In the genomic region with DNA sequence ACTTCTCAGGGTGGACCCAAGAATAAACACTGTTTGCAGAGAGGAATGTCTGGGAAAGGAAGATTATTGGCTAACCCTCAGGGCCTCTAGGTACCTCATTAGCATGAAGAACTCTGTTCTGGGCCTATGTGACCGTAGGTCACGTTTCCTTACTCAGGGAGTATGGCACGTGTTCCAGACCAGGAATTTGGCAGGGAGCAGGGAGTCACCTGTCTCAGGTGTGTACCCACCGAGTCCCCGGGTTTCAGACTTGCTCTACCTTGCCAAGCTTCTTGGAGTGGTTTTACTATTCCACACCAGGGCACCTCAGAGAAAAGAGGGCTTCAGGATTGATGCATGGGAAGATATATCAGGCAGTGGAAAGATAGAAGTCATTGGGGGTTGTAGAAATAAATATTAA, we compare ENCODE assay signal across 21 mouse cellular contexts.
"Had no signal": no experiment of that assay in that cellular context is flagged by ENCODE, and none has a peak within 500 bp of the region (broad histone marks: within the 10 kb centered on the region; RNA-seq: fewer than 3 reads in every experiment).

No protein-coding gene starts in this region.

- H3K4me1 ChIP-seq: limb, embryonic 12.5 days; limb, embryonic 15.5 days; midbrain, embryonic 12.5 days; midbrain, embryonic 15.5 days; neural tube, embryonic 12.5 days; neural tube, embryonic 15.5 days had no signal

- H3K27ac ChIP-seq: kidney, postnatal 0 days; limb, embryonic 12.5 days; limb, embryonic 15.5 days; liver, embryonic 14.5 days; macrophage; midbrain, embryonic 12.5 days; midbrain, embryonic 15.5 days; neural tube, embryonic 12.5 days; neural tube, embryonic 15.5 days; stomach, postnatal 0 days had no signal

- H3K4me2 ChIP-seq: limb, embryonic 12.5 days; limb, embryonic 15.5 days; liver, embryonic 11.5 days; lung, embryonic 14.5 days; midbrain, embryonic 12.5 days; midbrain, embryonic 15.5 days; neural tube, embryonic 12.5 days; neural tube, embryonic 15.5 days had no signal

- H3K36me3 ChIP-seq: limb, embryonic 12.5 days; limb, embryonic 15.5 days; midbrain, embryonic 12.5 days; midbrain, embryonic 15.5 days; neural tube, embryonic 12.5 days; neural tube, embryonic 15.5 days had no signal

- H3K9me3 ChIP-seq: limb, embryonic 12.5 days; limb, embryonic 15.5 days; midbrain, embryonic 12.5 days; midbrain, embryonic 15.5 days; neural tube, embryonic 12.5 days; neural tube, embryonic 15.5 days had no signal

- DNase-seq: left cerebral cortex, postnatal 4 days; liver, postnatal 0 days; lung, embryonic 14.5 days; right cerebral cortex, adult 18-20 months; right cerebral cortex, postnatal 14 days; right cerebral cortex, postnatal 4 days; thymus, adult 2 months; thymus, postnatal 14 days; thymus, postnatal 4 days had no signal

- H3K9ac ChIP-seq: limb, embryonic 12.5 days; limb, embryonic 15.5 days; liver, embryonic 14.5 days; liver, postnatal 0 days; lung, embryonic 14.5 days; midbrain, embryonic 12.5 days; midbrain, embryonic 15.5 days; neural tube, embryonic 12.5 days; neural tube, embryonic 15.5 days had no signal

- H3K27me3 ChIP-seq: limb, embryonic 12.5 days; limb, embryonic 15.5 days; midbrain, embryonic 12.5 days; midbrain, embryonic 15.5 days; neural tube, embryonic 12.5 days; neural tube, embryonic 15.5 days had no signal

- H3K4me3 ChIP-seq: limb, embryonic 12.5 days; limb, embryonic 15.5 days; midbrain, embryonic 12.5 days; midbrain, embryonic 15.5 days; neural tube, embryonic 12.5 days; neural tube, embryonic 15.5 days had no signal

- ATAC-seq: liver, postnatal 0 days; lung, postnatal 0 days; midbrain, embryonic 15.5 days had no signal
